Mouse (Mus musculus): ENCODE measurements around the gene Hoxb6. TPM values are rescaled to one million over a fixed set of nuclear protein-coding genes. Genes with fewer than 3 reads are reported as not detected.

Gene Hoxb6
- polyA plus RNA-seq, 1 experiment from 2014 or later = 1.9 TPM

DNA sequence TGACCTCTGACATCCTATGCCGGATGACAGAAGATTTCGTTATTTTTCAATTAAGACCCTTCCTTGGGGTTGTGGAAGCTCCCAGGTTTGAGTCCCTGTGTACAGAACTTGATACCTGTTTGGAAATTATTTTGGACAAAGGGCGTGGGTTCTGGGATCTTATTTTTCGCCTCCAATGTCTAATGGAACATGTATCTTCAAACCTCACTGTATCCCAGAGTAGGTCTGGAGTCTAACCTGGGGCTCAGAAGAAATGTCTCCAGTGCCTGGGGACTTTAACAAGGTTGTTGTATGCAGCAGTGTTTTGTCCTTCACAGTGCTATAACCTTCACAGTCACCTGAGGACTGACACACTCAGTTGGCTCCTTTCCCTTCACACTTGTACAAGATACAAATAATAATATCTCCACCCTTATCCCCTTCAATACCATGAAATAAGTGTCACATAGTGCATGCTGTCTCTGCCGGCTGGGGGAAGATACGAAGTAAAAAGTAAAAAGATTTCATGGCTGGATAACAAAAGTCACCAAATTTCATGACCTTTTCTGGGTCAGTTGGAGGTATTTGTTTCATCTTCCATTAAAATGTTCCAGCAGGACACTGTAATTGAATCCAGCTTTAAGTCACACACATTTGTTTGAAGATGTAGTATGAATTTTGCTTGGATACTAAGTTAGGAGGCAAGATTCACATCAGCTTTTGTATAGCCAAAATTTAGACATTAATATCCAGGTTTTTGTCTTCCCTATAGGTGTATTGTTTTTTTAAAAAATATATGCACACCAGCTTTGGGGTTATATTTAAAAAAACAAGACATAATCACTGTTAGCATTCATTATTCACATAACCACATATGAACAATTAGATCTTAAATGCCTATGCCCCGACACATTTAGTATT is 25.0 kb upstream of the Hoxb6 start:
- Histone ChIP-seq H3K36me3 (ENCODE audit: control insufficient read depth, insufficient read depth, low read length) (no peaks in the 10 kb centered on the region), H3K27ac (ENCODE audit: low read depth, low read length) (no peak overlapping the region), H3K9me3 (ENCODE audit: control insufficient read depth, low read length) (no peaks in the 10 kb centered on the region), H3K4me3 (ENCODE audit: low read depth, low read length) (no peak overlapping the region), H3K27me3 (replicated peaks; ENCODE audit: control insufficient read depth, insufficient read depth, low read length) (peaks cover 98% of the 10 kb centered on the region), H3K4me2 (no peak overlapping the region), H3K4me1 (replicated peaks; ENCODE audit: control insufficient read depth, insufficient read depth, low read length) (peaks cover 6% of the 10 kb centered on the region; the same call in 1 of the 2 replicates), H3K9ac (ENCODE audit: low read depth, low read length) (no peak overlapping the region)
- 27% methylated on average over 7 of the region's 7 CpGs for WGBS
- no peak for DNase-seq (ENCODE audit: low spot score)
- ATAC-seq (replicated peaks; ENCODE audit: low FRiP score) = no peak

DNA sequence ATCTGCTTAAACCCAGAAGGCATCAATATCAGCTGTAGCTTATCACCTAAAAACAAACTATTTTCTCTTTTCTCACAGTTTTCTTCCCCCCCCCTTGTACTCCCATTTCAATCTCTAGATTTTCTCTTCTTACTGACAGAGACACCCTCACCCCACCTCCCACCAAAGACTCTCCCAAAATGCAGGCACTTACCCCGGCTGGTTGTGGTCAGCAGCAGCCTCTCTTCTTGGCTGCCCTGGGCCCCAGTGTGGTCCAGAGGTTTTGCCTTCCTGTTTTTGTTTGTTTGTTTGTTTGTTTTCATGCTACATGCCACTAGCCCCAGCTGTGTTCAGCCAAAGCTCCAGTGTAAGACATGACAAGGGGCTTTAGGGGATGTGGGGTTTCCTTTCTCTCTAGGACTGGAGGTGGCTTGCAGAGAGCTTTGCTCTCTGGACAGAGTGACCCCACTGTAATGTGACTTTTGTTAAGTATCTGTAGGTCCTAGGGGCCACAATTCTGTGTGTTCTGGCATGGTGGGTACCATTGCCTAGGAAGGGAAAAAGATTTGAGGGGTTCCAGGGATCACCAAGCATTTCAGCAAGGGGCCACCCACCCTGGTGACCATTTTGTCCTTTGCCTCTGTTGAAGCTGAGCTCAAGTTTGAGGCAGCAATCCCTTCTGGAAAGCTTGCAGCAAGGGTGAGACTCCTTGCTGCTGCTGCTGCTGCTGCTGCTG is 24.1 kb upstream of the Hoxb6 start:
- H3K36me3 ChIP-seq (ENCODE audit: control insufficient read depth, insufficient read depth, low read length) = no peaks in the 10 kb centered on the region
- no peak for ATAC-seq (replicated peaks; ENCODE audit: low FRiP score)
- H3K9ac ChIP-seq (ENCODE audit: low read depth, low read length) = no peak overlapping the region
- H3K27ac ChIP-seq (ENCODE audit: low read depth, low read length) = no peak overlapping the region
- WGBS = 18% methylated on average over 1 of the region's 1 CpGs
- H3K9me3 ChIP-seq (ENCODE audit: control insufficient read depth, low read length) = no peaks in the 10 kb centered on the region
- DNase-seq (ENCODE audit: low spot score) = no peak
- no peak overlapping the region for H3K4me2 ChIP-seq
- H3K27me3 ChIP-seq (replicated peaks; ENCODE audit: control insufficient read depth, insufficient read depth, low read length) = peaks cover 98% of the 10 kb centered on the region
- H3K4me3 ChIP-seq (ENCODE audit: low read depth, low read length) = no peak overlapping the region
- peaks cover 6% of the 10 kb centered on the region; the same call in 1 of the 2 replicates for H3K4me1 ChIP-seq (replicated peaks; ENCODE audit: control insufficient read depth, insufficient read depth, low read length)

DNA sequence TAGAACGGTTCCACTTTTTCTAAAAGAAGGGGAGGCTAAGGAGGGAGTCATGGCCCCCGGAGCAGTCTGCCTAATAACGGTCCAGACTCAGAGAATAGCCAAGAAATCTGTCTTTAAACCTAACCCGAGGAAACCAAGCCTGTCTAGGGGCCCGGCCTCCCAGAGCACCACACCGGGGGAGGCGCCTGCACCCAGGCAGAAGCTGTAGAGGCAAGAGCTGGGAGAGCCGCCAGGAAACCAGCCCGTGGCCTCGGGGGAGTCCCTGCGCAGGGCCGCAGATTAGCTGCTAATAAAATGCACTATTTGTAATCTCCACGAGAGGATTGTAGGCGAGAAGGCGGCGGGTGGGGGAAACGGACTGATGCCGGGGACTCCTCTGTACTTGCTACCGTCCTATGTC is 22.4 kb upstream of the Hoxb6 start:
- WGBS = 1% methylated on average over 19 of the region's 19 CpGs

DNA sequence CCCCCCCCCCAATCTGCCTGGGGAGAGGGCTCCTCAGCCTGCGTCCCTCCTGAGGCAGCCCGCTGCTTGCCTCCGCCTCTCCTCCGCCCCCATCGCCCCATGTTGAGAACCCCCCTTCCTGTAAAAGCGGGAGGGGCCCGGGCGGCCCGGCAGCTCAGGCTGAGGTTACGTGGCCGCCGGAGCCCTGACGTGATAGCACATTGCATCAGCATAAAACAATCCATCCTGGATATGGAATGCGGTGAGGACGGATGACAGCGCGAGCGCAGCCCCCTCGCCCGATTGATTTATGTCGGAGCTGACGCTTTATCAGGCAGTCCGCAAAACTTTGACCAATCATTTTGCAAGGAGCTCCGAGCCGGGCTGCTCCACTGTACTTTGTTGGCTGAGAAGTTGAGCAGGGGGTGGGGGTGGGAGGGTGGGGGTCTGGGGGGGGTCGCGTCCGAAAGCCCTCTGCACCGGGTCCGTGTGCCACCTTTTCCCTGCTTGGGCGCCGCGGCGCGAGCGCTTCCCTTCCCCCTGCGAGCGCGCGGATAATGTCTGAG is 21.2 kb upstream of the Hoxb6 start, which contains the start of gene Hoxb9:
Gene Hoxb9 (plus strand): TSS at position 462 of the 545 bp plus-strand sequence.
- 1% methylated on average over 40 of the region's 40 CpGs for WGBS
- H3K36me3 ChIP-seq (ENCODE audit: control insufficient read depth, insufficient read depth, low read length) = no peaks in the 10 kb centered on the region
- H3K4me1 ChIP-seq (replicated peaks; ENCODE audit: control insufficient read depth, insufficient read depth, low read length) = peaks cover 6% of the 10 kb centered on the region; the same call in 1 of the 2 replicates
- H3K27me3 ChIP-seq (replicated peaks; ENCODE audit: control insufficient read depth, insufficient read depth, low read length) = peaks cover 98% of the 10 kb centered on the region
- H3K9me3 ChIP-seq (ENCODE audit: control insufficient read depth, low read length) = no peaks in the 10 kb centered on the region
- H3K4me2 ChIP-seq = peak within 1 kb of the TSS; percentile 43
- ATAC-seq (replicated peaks; ENCODE audit: low FRiP score) (no peak), DNase-seq (ENCODE audit: low spot score) (no peak)
- peak within 1 kb of the TSS; percentile 28 for H3K4me3 ChIP-seq (ENCODE audit: low read depth, low read length)
- no peak within 1 kb of the TSS for H3K9ac ChIP-seq (ENCODE audit: low read depth, low read length)
- H3K27ac ChIP-seq (ENCODE audit: low read depth, low read length) = no peak within 1 kb of the TSS

More for the DNA sequence above, 22.4 kb upstream of the Hoxb6 start:
- ATAC-seq (replicated peaks; ENCODE audit: low FRiP score) (no peak), DNase-seq (ENCODE audit: low spot score) (no peak)
- Histone ChIP-seq H3K4me2 (no peak overlapping the region), H3K27me3 (replicated peaks; ENCODE audit: control insufficient read depth, insufficient read depth, low read length) (peaks cover 98% of the 10 kb centered on the region), H3K9me3 (ENCODE audit: control insufficient read depth, low read length) (no peaks in the 10 kb centered on the region), H3K4me3 (ENCODE audit: low read depth, low read length) (no peak overlapping the region), H3K36me3 (ENCODE audit: control insufficient read depth, insufficient read depth, low read length) (no peaks in the 10 kb centered on the region), H3K4me1 (replicated peaks; ENCODE audit: control insufficient read depth, insufficient read depth, low read length) (peaks cover 6% of the 10 kb centered on the region; the same call in 1 of the 2 replicates), H3K9ac (ENCODE audit: low read depth, low read length) (no peak overlapping the region), H3K27ac (ENCODE audit: low read depth, low read length) (no peak overlapping the region)

DNA sequence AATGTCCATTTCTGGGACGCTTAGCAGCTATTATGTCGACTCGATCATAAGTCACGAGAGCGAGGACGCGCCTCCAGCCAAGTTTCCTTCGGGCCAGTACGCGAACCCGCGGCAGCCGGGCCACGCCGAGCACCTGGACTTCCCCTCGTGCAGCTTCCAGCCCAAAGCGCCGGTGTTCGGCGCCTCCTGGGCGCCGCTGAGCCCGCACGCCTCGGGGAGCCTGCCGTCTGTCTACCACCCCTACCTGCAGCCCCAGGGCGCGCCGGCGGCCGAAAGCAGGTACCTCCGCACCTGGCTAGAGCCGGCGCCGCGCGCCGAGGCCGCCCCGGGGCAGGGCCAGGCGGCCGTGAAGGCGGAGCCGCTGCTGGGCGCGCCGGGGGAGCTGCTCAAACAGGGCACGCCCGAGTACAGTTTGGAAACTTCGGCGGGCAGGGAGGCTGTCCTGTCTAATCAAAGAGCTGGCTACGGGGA is 20.7 kb upstream of the Hoxb6 start:
- H3K27ac ChIP-seq (ENCODE audit: low read depth, low read length) = no peak overlapping the region
- H3K9ac ChIP-seq (ENCODE audit: low read depth, low read length) = no peak overlapping the region
- DNase-seq (ENCODE audit: low spot score) = no peak
- no peaks in the 10 kb centered on the region for H3K9me3 ChIP-seq (ENCODE audit: control insufficient read depth, low read length)
- H3K4me2 ChIP-seq = peak overlapping the region; percentile 43
- H3K4me1 ChIP-seq (replicated peaks; ENCODE audit: control insufficient read depth, insufficient read depth, low read length) = peaks cover 6% of the 10 kb centered on the region; the same call in 1 of the 2 replicates
- peaks cover 98% of the 10 kb centered on the region for H3K27me3 ChIP-seq (replicated peaks; ENCODE audit: control insufficient read depth, insufficient read depth, low read length)
- ATAC-seq (replicated peaks; ENCODE audit: low FRiP score) = no peak
- H3K4me3 ChIP-seq (ENCODE audit: low read depth, low read length) = peak overlapping the region; percentile 28
- WGBS = 2% methylated on average over 52 of the region's 52 CpGs
- no peaks in the 10 kb centered on the region for H3K36me3 ChIP-seq (ENCODE audit: control insufficient read depth, insufficient read depth, low read length)

DNA sequence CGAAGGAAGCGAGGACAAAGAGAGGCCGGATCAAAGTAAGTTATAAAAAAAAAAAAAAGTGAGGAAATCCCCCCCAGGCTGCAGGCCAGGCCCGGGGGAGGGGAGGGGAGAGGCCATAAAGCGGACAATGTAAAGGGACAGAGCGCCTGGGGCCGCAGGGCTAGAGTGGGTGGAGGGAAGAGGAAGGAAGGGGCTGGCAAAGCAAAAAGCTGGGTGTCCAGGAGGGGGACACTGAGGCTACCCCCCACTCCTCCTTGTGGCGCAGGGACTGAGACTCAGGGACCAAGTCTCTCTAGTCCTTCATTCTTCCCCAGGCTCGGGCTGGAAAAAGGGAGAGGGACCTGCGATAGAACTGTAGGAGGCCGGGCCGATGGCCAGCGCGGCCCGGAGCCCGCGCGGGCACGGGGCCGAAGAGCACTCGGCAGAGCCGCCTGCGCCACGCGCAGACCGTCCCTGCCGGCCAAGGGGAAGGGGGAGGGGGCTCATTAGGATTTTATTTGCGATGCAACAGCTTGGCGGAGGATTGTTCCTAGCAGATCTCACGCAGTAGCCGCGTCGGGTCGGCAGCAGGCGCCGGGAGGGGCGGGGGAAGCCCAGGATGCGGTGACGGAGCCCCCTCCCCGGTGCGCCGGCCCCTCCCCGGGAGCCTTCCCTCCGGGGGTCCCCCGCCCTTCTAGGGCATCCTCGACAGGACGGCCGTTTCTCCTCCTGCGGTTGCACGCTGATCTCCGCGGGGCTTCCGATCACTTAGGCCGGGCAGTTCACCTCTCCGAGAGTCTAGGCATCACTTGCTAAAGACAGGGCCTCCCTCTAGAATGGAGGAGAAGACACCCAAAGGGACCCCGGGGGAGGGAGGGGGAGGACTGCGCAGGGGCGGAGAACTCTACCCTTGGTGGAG is 20.0 kb upstream of the Hoxb6 start:
- Histone ChIP-seq H3K9me3 (ENCODE audit: control insufficient read depth, low read length) (no peaks in the 10 kb centered on the region), H3K9ac (ENCODE audit: low read depth, low read length) (no peak overlapping the region), H3K4me2 (peak overlapping the region; percentile 27; the same call in 1 of the 2 replicates), H3K4me1 (replicated peaks; ENCODE audit: control insufficient read depth, insufficient read depth, low read length) (peaks cover 6% of the 10 kb centered on the region; the same call in 1 of the 2 replicates), H3K36me3 (ENCODE audit: control insufficient read depth, insufficient read depth, low read length) (no peaks in the 10 kb centered on the region), H3K27me3 (replicated peaks; ENCODE audit: control insufficient read depth, insufficient read depth, low read length) (peaks cover 98% of the 10 kb centered on the region), H3K4me3 (ENCODE audit: low read depth, low read length) (peak overlapping the region; percentile 10; the same call in 1 of the 2 replicates), H3K27ac (ENCODE audit: low read depth, low read length) (no peak overlapping the region)
- no peak for ATAC-seq (replicated peaks; ENCODE audit: low FRiP score)
- under 1% methylated on average over 54 of the region's 58 CpGs for WGBS
- peak; percentile 46 for DNase-seq (ENCODE audit: low spot score)

DNA sequence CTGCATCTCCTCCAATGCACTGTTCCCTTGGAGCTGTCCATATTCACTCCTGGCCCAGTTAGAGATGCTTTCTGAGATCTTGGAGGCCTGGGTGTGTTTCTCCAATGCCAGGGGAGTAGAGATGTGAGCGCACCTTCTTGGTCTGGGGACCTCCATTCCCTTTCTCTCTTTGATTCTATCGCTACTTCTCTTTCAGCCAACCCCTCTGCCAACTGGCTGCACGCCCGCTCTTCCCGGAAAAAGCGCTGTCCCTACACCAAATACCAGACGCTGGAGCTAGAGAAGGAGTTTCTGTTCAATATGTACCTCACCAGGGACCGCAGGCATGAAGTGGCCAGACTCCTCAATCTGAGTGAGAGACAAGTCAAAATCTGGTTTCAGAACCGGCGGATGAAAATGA is 17.8 kb upstream of the Hoxb6 start:
- 10% methylated on average over 10 of the region's 10 CpGs for WGBS
- Histone ChIP-seq H3K27ac (ENCODE audit: low read depth, low read length) (no peak overlapping the region), H3K4me3 (ENCODE audit: low read depth, low read length) (no peak overlapping the region), H3K27me3 (replicated peaks; ENCODE audit: control insufficient read depth, insufficient read depth, low read length) (peaks cover 100% of the 10 kb centered on the region), H3K9me3 (ENCODE audit: control insufficient read depth, low read length) (no peaks in the 10 kb centered on the region), H3K4me1 (replicated peaks; ENCODE audit: control insufficient read depth, insufficient read depth, low read length) (peaks cover 6% of the 10 kb centered on the region; the same call in 1 of the 2 replicates), H3K4me2 (no peak overlapping the region), H3K9ac (ENCODE audit: low read depth, low read length) (no peak overlapping the region), H3K36me3 (ENCODE audit: control insufficient read depth, insufficient read depth, low read length) (no peaks in the 10 kb centered on the region)
- no peak for ATAC-seq (replicated peaks; ENCODE audit: low FRiP score)
- no peak for DNase-seq (ENCODE audit: low spot score)

Measured in liver, embryonic 11.5 days (tissue).